Mouse (Mus musculus): Measurements from ENCODE around the gene Papss1.

Gene Papss1

GRCm38 (mm10) chr3:131637008-131637407 lies 72.4 kb downstream of the Papss1 start:
- DNase-seq, result no peak

GRCm38 (mm10) chr3:131637664-131638063 lies 73.1 kb downstream of the Papss1 start:
- DNase-seq, result no peak

GRCm38 (mm10) chr3:131638216-131638615 lies 73.6 kb downstream of the Papss1 start:
- peak; percentile 16 for DNase-seq

GRCm38 (mm10) chr3:131642681-131643292 lies 78.2 kb downstream of the Papss1 start:
- no peak for DNase-seq

GRCm38 (mm10) chr3:131645203-131645602 lies 80.6 kb downstream of the Papss1 start:
- no peak for DNase-seq

- DNase-seq, result no peak
These were observed 89.8 kb downstream of the Papss1 start for GRCm38 (mm10) chr3:131654366-131654765.

GRCm38 (mm10) chr3:131656032-131656431 lies 91.5 kb downstream of the Papss1 start:
- DNase-seq, result no peak

GRCm38 (mm10) chr3:131660126-131660525 lies 95.6 kb downstream of the Papss1 start:
- no peak for DNase-seq

- no peak for DNase-seq
These were observed 96.1 kb downstream of the Papss1 start for GRCm38 (mm10) chr3:131660629-131661028.

- DNase-seq, result no peak
These were observed 98.1 kb downstream of the Papss1 start for GRCm38 (mm10) chr3:131662589-131663148.

GRCm38 (mm10) chr3:131669910-131670309 lies 105.3 kb downstream of the Papss1 start:
- DNase-seq, result no peak

- no peak for DNase-seq
These were observed 121.5 kb downstream of the Papss1 start for GRCm38 (mm10) chr3:131686106-131686505.

GRCm38 (mm10) chr3:131689949-131690348 lies 125.4 kb downstream of the Papss1 start:
- no peak for DNase-seq

GRCm38 (mm10) chr3:131690543-131690942 lies 126.0 kb downstream of the Papss1 start:
- DNase-seq, result no peak

- no peak for DNase-seq
These were observed 126.6 kb downstream of the Papss1 start for GRCm38 (mm10) chr3:131691202-131691601.

Data from kidney, adult 9 months (tissue).